Mouse (Mus musculus) heart, adult 2 months (tissue): Measurements from ENCODE around the gene Hspd1.

ENCODE experiments used
- CTCF ChIP-seq: fragments of 200-600 bp; IDR thresholded peaks from 2 replicates; pipeline ENCODE4 v1.8.1; 2022; ENCODE audit warnings: antibody characterized with exemption, mild to moderate bottlenecking, moderate library complexity
- EP300 ChIP-seq: fragments of 200-500 bp; IDR thresholded peaks from 2 replicates; pipeline ENCODE4 v1.6.1; 2011; ENCODE audit warnings: low read depth, low read length, control low read depth; ENCODE audit not compliant: insufficient read depth
- POLR2A ChIP-seq: fragments of 200-500 bp; IDR thresholded peaks from 2 replicates; pipeline ENCODE4 v1.6.1; 2011; ENCODE audit warnings: mild to moderate bottlenecking, low read depth, low read length, control low read depth; ENCODE audit not compliant: insufficient read depth

GRCm38 (mm10) chr1:55106919-55107585 lies 19.0 kb upstream of the Hspd1 start:
- TF ChIP-seq CTCF (no peak), POLR2A (no peak), EP300 (no peak)
